Mouse (Mus musculus) cortical plate, adult 2 months (tissue): ENCODE measurements at regions not wholly inside any gene's neighbourhood (a gene's known extent, or its start where the extent isn't known, plus 50 kb on each side); places are given as distances from the start of the nearest gene placed in this dataset.

Experiments used
- H3K27ac ChIP-seq: fragments of 200-500 bp; 2 replicates; pipeline ENCODE4 v1.5.1; 2012; ENCODE audit warnings: low read length, control low read depth, inconsistent platforms; ENCODE audit not compliant: insufficient read depth
- H3K4me1 ChIP-seq: fragments of 200-500 bp; 2 replicates; pipeline ENCODE4 v1.6.1; 2011; ENCODE audit warnings: low read length; ENCODE audit not compliant: control insufficient read depth, insufficient read depth
- H3K4me3 ChIP-seq: fragments of 200-500 bp; 2 replicates; pipeline ENCODE4 v1.5.1; 2011; ENCODE audit warnings: mild to moderate bottlenecking, low read length, control low read depth; ENCODE audit not compliant: insufficient read depth
- CTCF ChIP-seq: fragments of 200-500 bp; IDR thresholded peaks from 2 replicates; pipeline ENCODE4 v1.5.1; 2011; ENCODE audit warnings: mild to moderate bottlenecking, control low read depth, low read length; ENCODE audit not compliant: insufficient read depth; ENCODE audit errors: extremely low read depth
- POLR2A ChIP-seq: fragments of 200-500 bp; IDR thresholded peaks from 2 replicates; pipeline ENCODE4 v1.6.1; 2011; ENCODE audit warnings: mild to moderate bottlenecking, low read length, control low read depth; ENCODE audit not compliant: insufficient read depth; ENCODE audit errors: extremely low read depth

DNA sequence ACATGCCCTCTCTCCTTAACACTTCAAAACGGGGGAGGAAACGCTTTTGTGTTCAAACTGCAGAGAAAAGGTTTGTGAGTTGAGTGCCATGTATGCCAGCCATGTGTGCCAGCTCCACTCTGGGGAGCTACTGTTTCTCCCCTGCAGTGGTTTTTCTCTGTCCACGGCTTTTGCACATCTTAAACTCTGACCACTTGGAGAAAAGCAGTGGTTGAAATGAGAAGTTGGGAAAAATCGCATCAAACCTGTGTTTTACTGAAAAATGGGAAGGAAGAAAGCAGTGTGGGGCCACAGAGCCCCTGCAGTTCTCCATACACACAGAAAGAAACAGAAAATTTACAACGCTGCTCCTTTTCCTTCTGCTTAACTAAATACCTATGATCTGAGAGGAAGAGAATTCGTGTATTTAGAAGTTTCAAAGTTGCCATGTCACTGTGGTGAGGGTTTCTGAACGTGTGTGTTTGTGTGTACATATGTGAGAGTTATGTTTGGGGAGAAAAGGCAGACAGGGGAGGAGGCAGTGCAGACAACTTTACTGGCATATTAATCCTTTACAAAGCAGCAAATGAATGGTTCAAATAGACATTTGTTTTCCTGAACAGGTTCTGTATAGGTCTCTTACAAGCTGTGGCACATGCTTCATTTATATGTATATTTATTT is 160.1 kb upstream of the Tmem161b start:
- Histone ChIP-seq H3K27ac (peak overlapping the region; percentile 80), H3K4me3 (no peak overlapping the region), H3K4me1 (peaks cover 11% of the 10 kb centered on the region; the same call in 1 of the 2 replicates)
- no peak for TF ChIP-seq POLR2A
- TF ChIP-seq CTCF = no peak

DNA sequence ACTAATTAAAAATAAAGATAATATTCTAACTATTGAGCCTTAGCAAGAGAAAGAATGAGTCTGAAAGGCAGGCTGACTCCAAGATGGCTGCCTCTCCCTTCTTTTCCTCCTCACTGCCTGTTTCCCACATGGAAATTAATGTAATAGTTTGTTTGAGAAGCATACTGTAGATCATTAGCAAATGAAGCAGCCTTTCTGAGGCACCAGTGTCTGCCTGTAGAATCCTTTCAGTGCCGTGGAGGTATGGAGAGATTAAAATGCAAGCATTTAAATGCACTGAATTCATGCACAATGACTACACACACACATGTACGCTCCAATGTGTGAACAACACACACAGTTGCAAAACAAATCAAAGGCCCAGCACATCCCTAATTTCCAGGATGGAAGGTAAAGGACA is 159.5 kb upstream of the Tmem161b start:
- TF ChIP-seq CTCF (no peak), POLR2A (no peak)
- Histone ChIP-seq H3K27ac (peak overlapping the region; percentile 94), H3K4me1 (peaks cover 10% of the 10 kb centered on the region; the same call in 1 of the 2 replicates), H3K4me3 (no peak overlapping the region; the same call in 1 of the 2 replicates)

DNA sequence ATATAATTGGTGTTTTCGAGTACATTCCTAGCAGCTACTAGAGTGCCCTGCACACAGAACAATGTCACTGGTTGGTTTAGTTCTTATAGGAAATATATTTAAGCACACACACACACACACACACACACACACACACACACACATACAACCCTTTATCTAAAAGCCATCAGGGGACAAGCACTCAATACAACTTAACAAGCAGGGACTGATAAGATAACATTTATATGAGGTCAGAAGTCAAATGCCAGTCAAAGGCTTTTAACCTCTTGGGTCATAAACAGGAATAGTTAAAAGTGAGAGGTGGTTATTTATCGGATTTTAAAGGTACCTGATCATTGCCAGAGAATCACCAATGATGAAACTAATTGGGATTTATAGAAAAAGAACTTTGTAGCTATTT is 158.7 kb upstream of the Tmem161b start:
- Histone ChIP-seq H3K27ac (no peak overlapping the region), H3K4me3 (no peak overlapping the region), H3K4me1 (peaks cover 7% of the 10 kb centered on the region; the same call in 1 of the 2 replicates)
- TF ChIP-seq POLR2A (no peak), CTCF (no peak)

DNA sequence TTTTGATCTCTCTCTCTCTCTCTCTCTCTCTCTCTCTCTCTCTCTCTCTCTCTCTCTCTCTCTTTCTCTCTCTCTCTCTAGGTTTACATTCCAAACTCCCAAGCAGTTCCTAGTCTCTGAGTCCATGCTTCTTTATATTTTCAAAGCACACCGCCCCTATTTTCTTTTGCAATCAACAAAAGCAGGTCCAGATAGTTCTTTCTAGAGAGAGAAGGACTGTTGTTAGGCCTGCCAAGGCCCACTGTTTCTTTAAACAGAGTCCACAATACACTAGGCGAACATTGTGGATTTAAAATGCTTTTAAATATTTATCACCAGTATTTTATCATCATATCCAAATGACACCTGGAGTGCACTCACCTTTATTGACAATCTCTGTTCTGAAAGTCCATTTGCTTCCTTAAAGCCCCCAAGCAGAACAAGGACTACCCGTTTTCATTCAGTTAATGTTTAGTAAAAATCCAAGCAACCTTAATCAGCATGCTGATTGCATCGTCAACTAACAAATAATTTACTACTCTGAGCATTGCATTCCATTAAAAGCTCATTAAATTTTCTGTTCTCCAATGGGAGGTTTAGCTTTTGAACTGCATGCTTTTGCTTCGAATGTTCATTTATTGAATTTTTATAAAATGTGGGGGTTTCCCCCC is 157.7 kb upstream of the Tmem161b start:
- Histone ChIP-seq H3K27ac (peak overlapping the region; percentile 53), H3K4me3 (no peak overlapping the region), H3K4me1 (peaks cover 7% of the 10 kb centered on the region; the same call in 1 of the 2 replicates)

DNA sequence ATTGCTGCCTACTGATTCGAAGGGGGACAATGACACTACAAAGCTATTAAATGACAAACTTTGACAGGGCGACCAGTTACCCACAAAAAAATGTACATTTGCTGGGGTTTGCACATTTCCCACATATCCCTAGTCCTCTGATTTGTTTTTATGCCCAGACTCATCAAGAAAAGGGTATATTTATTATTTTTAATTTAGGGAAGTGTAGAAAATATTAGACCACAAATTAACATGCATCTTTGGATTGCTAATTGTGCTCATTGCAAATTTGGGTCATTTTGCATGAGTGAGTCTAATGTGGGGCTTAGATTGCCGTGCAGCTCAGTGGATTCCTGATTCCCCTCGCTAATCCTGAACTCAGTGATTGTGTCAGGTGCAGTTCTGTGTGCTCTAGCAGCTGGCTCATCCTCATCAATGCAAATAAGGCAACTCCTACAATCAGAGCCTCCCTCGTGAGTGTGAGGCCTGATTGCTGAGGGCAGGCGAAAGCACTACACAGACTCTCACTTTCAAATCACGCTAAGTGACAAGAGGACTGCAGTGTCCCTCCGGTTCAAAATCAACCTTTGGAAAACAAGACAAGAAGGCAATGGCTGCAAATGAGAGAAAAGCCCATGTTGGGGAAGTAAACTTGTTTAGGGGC is 156.7 kb upstream of the Tmem161b start:
- H3K4me3 ChIP-seq = no peak overlapping the region
- peaks cover 7% of the 10 kb centered on the region; the same call in 1 of the 2 replicates for H3K4me1 ChIP-seq
- H3K27ac ChIP-seq = 0 out of 2 replicates have a peak overlapping the region, but pooled peaks have one; percentile 7
- TF ChIP-seq POLR2A = no peak
- TF ChIP-seq CTCF = no peak

More for the DNA sequence above, 157.7 kb upstream of the Tmem161b start:
- TF ChIP-seq POLR2A (no peak), CTCF (no peak)

DNA sequence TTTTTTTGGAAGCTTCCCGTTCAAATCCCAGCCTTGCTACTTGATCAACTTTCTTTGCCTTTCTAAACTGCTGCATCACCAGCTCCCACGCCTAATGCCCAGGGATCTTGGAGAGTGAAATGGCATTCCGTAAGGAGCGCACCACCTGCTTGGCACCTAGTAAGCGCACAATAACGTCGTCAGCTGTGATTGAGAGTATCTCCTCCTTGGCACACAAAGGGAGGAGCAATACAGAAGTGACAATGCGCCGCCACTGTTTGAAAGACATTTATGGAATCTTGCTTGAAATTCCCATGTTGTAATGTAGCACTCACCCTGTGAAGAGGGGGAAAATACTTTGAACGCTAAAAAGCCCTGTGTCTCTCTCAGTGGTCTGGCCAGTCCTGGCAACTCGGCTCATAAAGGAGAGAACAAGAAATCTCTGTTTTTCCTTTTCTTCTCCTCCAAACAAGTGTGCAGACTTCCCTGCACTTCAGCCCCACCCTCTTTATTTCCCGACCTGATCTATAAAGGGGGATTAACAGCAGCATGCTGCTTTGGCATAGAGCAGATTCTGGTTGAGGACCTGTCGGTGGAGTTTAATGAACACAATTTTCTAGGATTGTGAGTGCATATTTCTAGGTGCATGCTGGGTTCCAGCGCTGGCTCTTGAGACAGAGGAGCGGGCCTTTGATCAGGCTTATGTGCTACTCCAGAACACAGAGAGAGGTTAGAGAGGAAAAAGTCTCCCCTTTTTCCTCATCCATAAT is 155.7 kb upstream of the Tmem161b start:
- TF ChIP-seq POLR2A (no peak), CTCF (no peak)
- Histone ChIP-seq H3K4me3 (no peak overlapping the region), H3K27ac (peak overlapping the region; percentile 24; the same call in 1 of the 2 replicates), H3K4me1 (peaks cover 7% of the 10 kb centered on the region; the same call in 1 of the 2 replicates)

DNA sequence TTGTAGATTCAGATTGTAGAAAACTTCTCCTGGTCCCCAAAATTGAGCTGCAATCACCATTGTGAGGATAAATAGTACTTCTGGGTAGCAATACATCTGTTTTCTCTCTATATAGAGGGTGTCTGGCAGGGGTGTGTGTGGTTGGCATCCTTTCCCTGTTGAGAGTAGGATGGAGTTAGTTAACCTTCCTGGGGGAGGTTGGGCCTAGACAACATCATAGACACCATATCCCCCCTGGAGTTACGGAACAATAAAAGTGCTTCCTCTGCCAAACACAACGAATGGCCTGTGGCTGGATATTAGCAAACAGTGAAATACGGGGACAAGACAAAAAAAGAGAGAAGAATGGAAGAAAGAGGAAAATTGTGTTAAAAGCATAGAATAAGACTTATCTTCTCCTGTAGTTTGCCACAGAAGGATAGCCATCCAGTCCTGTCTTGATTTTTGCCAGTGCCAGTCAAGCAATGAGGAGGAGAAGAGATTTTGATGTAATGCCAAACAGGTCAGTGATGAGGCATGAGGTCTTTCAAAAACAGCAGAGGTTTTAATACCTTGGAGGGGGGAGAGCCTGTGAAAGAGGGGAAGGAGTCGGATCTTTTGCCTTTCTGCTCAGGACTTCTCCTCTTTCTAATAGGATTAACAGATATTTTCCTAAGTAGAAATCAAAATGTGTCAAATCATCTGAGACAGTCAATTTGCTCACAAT is 155.0 kb upstream of the Tmem161b start:
- no peak overlapping the region; the same call in 1 of the 2 replicates for H3K27ac ChIP-seq
- TF ChIP-seq CTCF (no peak), POLR2A (no peak)
- peaks cover 7% of the 10 kb centered on the region; the same call in 1 of the 2 replicates for H3K4me1 ChIP-seq
- no peak overlapping the region for H3K4me3 ChIP-seq

DNA sequence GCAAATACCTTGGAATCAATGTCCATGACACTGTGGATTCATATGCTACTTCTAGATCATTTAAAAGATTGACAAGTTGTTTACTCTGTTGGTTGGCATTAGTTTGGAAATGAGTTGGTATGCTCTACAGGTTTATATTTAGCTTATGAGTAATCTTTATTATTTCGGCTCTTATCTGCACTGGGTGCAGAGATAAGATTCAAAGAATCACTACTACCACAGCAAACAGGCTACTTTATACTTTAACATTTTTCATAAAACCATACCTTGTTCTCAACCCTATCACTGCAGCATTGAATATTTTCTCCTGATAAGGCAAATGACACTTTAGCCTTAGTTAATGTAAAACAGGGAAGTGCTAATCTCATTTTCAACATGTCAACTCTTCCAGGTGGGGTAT is 153.7 kb upstream of the Tmem161b start:
- no peak overlapping the region for H3K4me3 ChIP-seq
- TF ChIP-seq CTCF = no peak
- no peak for TF ChIP-seq POLR2A
- no peak overlapping the region for H3K27ac ChIP-seq
- H3K4me1 ChIP-seq = peaks cover 4% of the 10 kb centered on the region; the same call in 1 of the 2 replicates
